Mouse (Mus musculus): ENCODE measurements around the gene Negr1. TPM values are rescaled to one million over a fixed set of nuclear protein-coding genes. Genes with fewer than 3 reads are reported as not detected.

Negr1 gene
- total RNA-seq (2021) = 100 to 1,000 TPM; 137 to 142 TPM
- long read RNA-seq, experiment 1, partial matches to known transcripts = 28 of 31 reads
- long read RNA-seq, experiment 1, other reads (novel, unspliced or antisense) = 3 of 31 reads
- long read RNA-seq, experiment 2, partial matches to known transcripts = 22 of 32 reads
- long read RNA-seq, experiment 2, other reads (novel, unspliced or antisense) = 9 of 32 reads

- peak; percentile 87 to 91 for DNase-seq (ENCODE audit: low spot score in 2 of 2)
- Histone ChIP-seq H3K27ac (peak within 1 kb of the TSS; percentile 100), H3K4me3 (peak within 1 kb of the TSS; percentile 94)
- peak; percentile 51 for TF ChIP-seq CTCF (conservative IDR thresholded peaks at IDR 0.05)
Measured at GRCm38 (mm10) chr3:156561524-156562423, at the start of gene Negr1. Gene Negr1, plus strand, starts transcription at chr3:156561794.

GRCm38 (mm10) chr3:156526461-156526933, 35.1 kb upstream of the Negr1 start:
- no peak overlapping the region for H3K27ac ChIP-seq
- no peak for DNase-seq (ENCODE audit: low spot score in 2 of 2)
- H3K4me3 ChIP-seq = peak overlapping the region; percentile 17; the same call in 1 of the 2 replicates
- no peak for TF ChIP-seq CTCF (conservative IDR thresholded peaks at IDR 0.05)

- TF ChIP-seq CTCF (conservative IDR thresholded peaks at IDR 0.05) = no peak
- DNase-seq (ENCODE audit: low spot score in 2 of 2) = no peak
- no peak overlapping the region for H3K4me3 ChIP-seq
- no peak overlapping the region for H3K27ac ChIP-seq
Measured at GRCm38 (mm10) chr3:156527231-156527995, 34.2 kb upstream of the Negr1 start.

- H3K4me3 ChIP-seq = peak overlapping the region; percentile 94
Measured at GRCm38 (mm10) chr3:156559441-156559825, 2.2 kb upstream of the Negr1 start.

GRCm38 (mm10) chr3:156559826-156560471, 1.6 kb upstream of the Negr1 start:
- Histone ChIP-seq H3K4me3 (peak overlapping the region; percentile 94), H3K27ac (peak overlapping the region; percentile 100)
- DNase-seq (ENCODE audit: low spot score in 2 of 2) = peak; percentile 17 to 46
- no peak for TF ChIP-seq CTCF (conservative IDR thresholded peaks at IDR 0.05)

More at GRCm38 (mm10) chr3:156559441-156559825, 2.2 kb upstream of the Negr1 start:
- peak overlapping the region; percentile 100 for H3K27ac ChIP-seq
- no peak for TF ChIP-seq CTCF (conservative IDR thresholded peaks at IDR 0.05)
- peak in 1 of 2 experiments; percentile 17 for DNase-seq (ENCODE audit: low spot score in 2 of 2)

GRCm38 (mm10) chr3:156560766-156561165, 828 bp upstream of the Negr1 start:
- peak overlapping the region; percentile 100 for H3K27ac ChIP-seq
- TF ChIP-seq CTCF (conservative IDR thresholded peaks at IDR 0.05) = no peak
- DNase-seq (ENCODE audit: low spot score in 2 of 2) = peak; percentile 88 to 94
- H3K4me3 ChIP-seq = peak overlapping the region; percentile 94

- peak overlapping the region; percentile 94 for H3K4me3 ChIP-seq
- no peak for TF ChIP-seq CTCF (conservative IDR thresholded peaks at IDR 0.05)
- H3K27ac ChIP-seq = peak overlapping the region; percentile 100
- no peak for DNase-seq (ENCODE audit: low spot score in 2 of 2)
Measured at GRCm38 (mm10) chr3:156562424-156562785, 811 bp downstream of the Negr1 start.

- Histone ChIP-seq H3K27ac (peak overlapping the region; percentile 100), H3K4me3 (peak overlapping the region; percentile 94)
- no peak for TF ChIP-seq CTCF (conservative IDR thresholded peaks at IDR 0.05)
- DNase-seq (ENCODE audit: low spot score in 2 of 2) = no peak
Measured at GRCm38 (mm10) chr3:156562796-156563195, 1.2 kb downstream of the Negr1 start.

GRCm38 (mm10) chr3:156563353-156563752, 1.8 kb downstream of the Negr1 start:
- Histone ChIP-seq H3K27ac (peak overlapping the region; percentile 100; the same call in 1 of the 2 replicates), H3K4me3 (peak overlapping the region; percentile 94)
- peak; percentile 46; the same call in 1 of the 2 replicates for TF ChIP-seq CTCF (conservative IDR thresholded peaks at IDR 0.05)
- no peak for DNase-seq (ENCODE audit: low spot score in 2 of 2)

- no peak for DNase-seq (ENCODE audit: low spot score in 2 of 2)
- TF ChIP-seq CTCF (conservative IDR thresholded peaks at IDR 0.05) = no peak
- H3K4me3 ChIP-seq = no peak overlapping the region
- no peak overlapping the region for H3K27ac ChIP-seq
Measured at GRCm38 (mm10) chr3:156573465-156573864, 11.9 kb downstream of the Negr1 start.

GRCm38 (mm10) chr3:156576292-156576691, 14.7 kb downstream of the Negr1 start:
- no peak overlapping the region for H3K27ac ChIP-seq
- TF ChIP-seq CTCF (conservative IDR thresholded peaks at IDR 0.05) = peak; percentile 69

GRCm38 (mm10) chr3:156590612-156591011, 29.0 kb downstream of the Negr1 start:
- DNase-seq (ENCODE audit: low spot score in 2 of 2) = no peak
- no peak for TF ChIP-seq CTCF (conservative IDR thresholded peaks at IDR 0.05)
- Histone ChIP-seq H3K4me3 (no peak overlapping the region), H3K27ac (no peak overlapping the region)

More at GRCm38 (mm10) chr3:156576292-156576691, 14.7 kb downstream of the Negr1 start:
- DNase-seq (ENCODE audit: low spot score in 2 of 2) = no peak
- no peak overlapping the region for H3K4me3 ChIP-seq
